Mouse (Mus musculus) T-helper 1 cell (primary cell): ENCODE results near the gene Fermt3.
"Not testable (repeated sequence)": the region's sequence is repeated elsewhere in the genome, so short reads cannot be mapped to it uniquely, and the experiment has no call there.

Source experiments
- in situ Hi-C: fragments of 300-600 bp; cut with MboI, MseI; formaldehyde crosslinking; loops from one replicate; pipeline ENCODE4 v1.15.1; 2025; ENCODE audit warnings: high pct_unique_total_duplicates

The Fermt3 gene

DNA sequence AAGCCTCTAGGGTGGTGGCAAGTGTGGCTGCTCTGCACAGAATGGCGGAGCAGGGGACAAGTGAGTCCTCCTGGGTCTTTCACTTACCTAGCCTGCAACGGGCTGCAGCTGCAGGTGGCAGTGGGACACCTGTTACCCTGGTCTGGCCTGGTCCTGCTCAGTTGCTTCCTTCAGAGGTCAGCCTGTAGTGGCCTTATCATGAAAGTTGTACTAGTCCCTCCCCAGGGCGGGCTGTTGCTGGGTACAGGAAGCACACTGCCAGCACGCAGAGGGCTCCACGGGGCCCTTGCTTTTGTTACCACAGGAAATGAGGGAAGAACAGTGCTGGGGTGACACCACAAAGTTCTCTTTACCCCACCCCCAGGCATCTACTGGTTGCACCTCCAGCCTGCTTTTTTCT lies at the start of gene Fermt3:
TSS of gene Fermt3 (minus strand) at position 279 of the 400 bp plus-strand sequence.
- in situ Hi-C loops = loop anchor here (5.0 kb wide), 1 partner anchor 42 kb away; the partner anchor contains the start of gene Plcb3

DNA sequence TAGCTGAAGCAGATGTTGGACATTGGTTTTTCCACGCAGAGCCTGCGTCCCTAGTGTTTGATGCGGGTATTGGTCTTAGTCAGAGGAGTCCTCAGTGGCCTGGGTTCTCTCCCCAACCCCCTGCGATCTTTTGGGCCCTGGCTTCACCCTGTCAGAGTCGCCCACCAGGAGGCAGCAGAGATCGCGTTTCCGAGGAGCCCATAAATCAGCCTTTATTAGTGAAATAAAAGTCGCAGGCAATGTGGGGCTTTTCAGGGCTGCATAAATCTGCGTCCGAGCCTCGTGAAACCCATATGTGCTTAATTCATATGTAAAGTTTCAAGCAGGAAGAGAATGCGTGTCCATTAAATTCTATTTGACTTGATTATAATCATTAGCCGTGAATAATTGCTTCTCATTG lies 48.9 kb upstream of the Fermt3 start:
- in situ Hi-C loops = loop anchor here (5.0 to 10.0 kb wide), 2 partner anchors 127 to 354 kb away; no protein-coding TSS in a partner anchor

DNA sequence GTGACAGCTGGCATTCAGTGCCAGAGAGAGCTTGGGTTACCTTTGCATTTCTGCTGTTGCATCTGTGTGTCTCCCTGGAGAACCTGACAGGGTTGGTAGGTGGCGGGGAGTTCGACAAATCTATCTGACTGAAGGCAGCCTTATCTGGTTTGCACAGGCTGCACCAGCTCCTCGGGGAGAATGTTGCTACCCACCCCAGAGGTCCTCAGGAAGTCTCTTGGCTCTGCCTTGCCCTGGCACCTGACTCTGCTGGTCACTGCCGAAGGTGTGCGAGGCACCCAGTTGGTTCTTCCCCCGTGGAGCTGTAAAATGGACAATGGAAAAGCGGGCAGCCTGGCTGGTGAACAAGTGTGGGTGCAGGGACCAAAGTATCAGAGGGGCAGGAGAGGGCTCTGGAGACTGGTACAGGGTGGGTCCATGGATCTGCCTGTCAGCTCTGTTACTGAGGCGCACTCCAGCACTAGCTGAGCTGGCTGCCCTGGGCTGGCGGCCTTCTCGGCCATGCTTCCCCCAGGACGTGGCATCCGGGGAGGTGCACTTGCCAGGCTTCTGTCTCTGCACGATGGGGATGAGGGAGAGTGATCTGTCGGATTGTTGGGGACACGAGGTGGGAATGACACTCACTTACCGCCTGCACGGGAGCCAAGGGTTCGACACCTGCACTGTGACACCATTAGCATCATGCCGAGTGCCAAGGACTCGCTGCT lies 48.2 kb upstream of the Fermt3 start:
- in situ Hi-C loops = loop anchor here (5.0 to 10.0 kb wide), 2 partner anchors 127 to 355 kb away; no protein-coding TSS in a partner anchor

DNA sequence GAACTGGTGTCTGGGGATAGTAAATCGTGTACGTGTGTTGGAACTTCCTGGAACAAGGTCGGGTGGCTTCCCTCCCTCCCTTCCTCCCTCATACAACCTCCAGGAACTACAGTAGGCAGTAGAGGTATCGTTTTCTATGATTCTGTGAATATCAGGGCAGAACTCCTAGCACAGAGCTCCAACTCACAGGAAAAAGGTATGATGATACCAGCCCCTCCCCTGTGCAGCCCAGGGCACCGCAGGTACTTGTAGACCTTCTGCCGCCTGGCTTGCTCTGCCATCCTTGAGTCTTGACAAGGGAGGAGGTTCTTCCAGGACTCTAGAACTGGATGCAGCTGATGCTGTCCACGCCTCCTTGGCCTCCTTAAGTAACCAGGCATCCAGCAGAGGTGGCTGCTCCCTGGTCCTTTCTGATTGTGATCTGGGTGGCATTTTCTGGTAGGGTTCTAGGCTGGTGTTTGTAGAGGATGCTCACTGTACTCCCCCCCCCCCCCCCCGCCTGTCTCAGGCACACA lies 47.6 kb upstream of the Fermt3 start:
- in situ Hi-C loops = loop anchor here (5.0 to 10.0 kb wide), 2 partner anchors 128 to 355 kb away; no protein-coding TSS in a partner anchor

DNA sequence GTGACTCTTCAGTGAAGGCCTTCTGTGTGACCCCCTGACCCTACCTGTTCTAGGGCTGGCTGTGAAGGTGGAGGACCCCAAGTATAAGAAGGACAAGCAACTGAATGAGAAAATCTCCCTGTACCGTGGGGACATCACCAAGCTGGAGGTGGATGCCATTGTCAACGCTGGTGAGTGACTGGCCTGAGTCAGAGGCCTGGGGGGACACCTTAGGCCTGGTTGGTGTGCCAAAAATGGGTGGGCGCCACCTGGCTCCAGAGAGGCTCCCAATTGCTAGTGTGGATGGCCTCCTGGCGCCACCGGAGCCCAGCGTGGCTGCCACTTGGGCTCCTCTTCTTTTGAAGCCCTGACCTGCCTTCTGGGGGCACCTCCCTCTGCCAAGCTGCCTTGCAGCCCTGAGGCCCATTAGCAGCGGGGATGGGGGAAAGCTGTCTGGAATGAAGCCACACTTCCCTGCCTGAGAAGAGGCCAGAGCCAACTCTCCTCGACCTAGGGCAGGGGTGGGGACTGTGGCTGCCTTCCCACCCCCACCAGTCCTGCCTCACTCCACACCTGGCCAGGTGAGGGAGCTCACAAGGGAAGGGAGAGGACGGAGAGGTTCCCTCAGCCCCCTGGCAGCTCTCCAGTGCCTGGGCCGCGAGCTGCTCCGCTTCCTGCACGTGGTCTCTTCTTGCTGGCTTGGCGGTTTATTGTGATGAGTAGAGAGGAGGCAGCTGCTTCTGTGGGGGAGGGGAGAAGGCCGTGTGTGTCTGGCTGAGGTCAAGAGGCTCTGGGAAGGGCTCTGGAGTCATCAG lies 47.0 kb upstream of the Fermt3 start:
- in situ Hi-C loops = loop anchor here (5.0 to 10.0 kb wide), 2 partner anchors 129 to 356 kb away; no protein-coding TSS in a partner anchor

DNA sequence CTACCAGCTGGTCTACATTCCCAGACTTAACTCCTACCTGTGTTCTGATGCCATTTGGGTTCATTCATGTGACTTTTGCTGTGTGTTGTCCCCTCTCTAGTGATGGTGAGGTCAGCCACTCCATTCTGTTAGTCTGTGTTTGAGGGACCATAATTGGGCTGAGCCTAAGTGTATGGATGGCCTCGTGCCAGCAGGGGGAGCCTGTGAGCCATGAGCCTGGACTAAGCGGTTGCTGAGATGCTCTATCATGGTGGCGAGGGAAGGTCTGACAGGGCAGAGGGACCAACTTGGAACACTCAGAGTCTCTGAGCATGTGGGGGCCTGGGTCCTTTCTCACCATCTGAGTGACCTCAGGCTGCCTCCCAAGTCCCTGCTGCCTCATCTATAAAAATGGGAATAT lies 45.3 kb upstream of the Fermt3 start:
- in situ Hi-C loops = loop anchor here (10.0 kb wide), 1 partner anchor 130 kb away; no protein-coding TSS in a partner anchor

DNA sequence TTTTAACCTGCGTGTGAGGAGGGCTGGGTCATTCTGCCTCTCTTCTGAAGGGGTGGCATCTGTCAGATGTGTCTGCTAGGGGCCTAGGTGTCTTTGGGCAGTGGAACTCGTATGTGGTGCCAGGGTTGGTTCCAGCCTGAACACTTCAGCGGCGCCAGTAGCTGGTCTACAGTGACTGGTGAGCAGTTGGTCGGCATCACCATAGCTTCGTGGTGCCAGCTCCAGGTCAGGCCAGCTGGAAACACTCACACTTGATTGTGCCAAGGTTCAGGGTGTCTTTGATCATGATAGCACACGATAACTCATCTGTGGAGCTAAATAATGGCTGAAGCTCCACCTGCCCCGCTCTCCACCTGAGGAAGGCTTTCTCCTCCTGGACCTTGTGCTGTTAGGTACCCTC lies 43.6 kb upstream of the Fermt3 start:
- in situ Hi-C loops = loop anchor here (10.0 kb wide), 1 partner anchor 132 kb away; no protein-coding TSS in a partner anchor

DNA sequence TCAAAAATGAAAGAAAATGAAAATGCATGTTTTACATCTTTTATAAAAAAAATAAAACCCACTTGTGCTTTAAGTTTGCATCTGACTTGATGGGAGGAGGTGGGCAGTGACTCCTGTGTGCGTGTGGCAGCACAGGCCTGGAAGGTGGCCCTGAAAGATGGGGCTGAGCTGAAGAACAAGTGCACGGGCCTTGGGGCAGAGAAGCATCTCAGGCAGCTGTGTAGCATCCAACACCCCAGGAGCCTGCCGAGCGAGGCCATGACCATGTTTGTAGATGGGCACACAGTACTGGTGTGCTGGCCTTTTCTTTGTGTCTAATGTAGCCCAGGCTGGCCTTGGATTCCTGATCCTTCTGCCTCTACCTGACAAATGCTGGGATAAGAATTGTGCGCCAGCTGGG lies 42.8 kb upstream of the Fermt3 start:
- in situ Hi-C loops = loop anchor here (10.0 kb wide), 1 partner anchor 133 kb away; no protein-coding TSS in a partner anchor

DNA sequence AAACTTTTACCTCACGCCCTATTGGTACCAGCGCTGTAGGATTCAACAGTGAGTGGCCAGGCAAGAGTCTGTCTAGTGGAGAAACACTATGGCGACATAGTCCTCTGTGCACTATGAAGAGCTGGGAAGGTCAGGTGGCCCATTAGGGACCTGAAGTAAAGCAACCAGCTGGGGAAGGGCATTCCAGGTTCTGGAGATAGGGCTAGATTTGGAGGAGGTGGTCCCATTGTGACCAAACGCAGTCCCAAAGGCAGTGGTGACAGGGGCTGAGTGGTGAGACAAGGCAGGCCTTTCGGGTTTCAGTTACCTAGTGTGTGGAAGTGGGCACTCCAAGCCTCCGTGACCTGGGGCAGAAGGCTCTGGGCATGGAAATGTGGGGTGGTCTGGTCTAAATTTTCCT lies 39.3 kb upstream of the Fermt3 start:
- in situ Hi-C loops = no loop called here

DNA sequence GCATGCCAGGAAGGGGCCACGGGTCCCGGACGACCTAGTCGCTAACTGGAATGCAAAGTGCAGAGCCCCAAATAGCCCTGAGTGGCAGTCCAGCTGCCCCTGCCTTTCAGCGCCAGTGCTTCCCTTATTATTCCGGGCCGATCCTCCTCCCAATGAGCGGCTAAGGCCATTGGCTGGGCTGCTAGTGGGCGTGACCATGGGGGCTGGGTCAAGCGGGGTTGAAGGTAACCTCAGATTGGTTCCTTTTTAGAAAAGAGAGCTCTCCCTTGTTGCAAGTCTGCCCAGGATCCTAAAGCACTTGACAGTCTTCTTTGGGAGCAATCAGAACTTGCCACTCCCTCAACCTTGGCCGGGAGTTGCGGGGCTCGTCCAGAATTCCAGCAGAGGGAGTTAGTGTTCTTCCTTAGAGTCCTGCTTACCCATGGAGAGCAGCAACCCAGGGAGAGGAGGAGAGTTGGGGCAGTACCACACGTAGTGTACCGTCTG lies 38.5 kb upstream of the Fermt3 start:
- in situ Hi-C loops = no loop called here

DNA sequence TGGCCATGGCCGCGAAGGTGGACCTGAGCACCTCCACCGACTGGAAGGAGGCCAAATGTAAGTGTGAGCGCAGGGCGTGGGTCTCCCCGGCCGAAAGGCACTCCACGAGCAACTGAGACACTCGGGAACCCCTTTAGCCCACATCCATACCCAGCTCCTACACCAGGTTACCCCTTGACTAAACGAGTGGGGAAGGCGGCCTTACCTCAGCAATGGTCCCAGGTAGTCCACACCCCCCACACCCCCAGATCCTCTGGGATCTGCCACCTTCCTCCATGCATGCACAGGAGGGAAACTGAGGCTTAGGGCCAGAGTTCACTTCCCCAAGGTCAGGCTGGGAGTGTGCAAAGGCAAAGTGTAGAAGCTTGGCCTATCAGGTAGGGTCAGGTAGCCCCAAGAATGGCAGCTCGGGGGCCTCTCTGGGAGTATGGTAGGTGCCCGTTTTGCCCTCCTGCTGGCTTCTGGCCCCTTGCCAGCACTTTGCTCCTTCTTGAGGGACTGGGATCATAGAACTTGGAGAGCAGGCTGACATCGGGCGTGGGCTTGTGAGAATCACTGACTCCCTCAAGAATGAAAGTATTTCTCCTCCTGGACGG lies 38.0 kb upstream of the Fermt3 start:
- in situ Hi-C loops = no loop called here

DNA sequence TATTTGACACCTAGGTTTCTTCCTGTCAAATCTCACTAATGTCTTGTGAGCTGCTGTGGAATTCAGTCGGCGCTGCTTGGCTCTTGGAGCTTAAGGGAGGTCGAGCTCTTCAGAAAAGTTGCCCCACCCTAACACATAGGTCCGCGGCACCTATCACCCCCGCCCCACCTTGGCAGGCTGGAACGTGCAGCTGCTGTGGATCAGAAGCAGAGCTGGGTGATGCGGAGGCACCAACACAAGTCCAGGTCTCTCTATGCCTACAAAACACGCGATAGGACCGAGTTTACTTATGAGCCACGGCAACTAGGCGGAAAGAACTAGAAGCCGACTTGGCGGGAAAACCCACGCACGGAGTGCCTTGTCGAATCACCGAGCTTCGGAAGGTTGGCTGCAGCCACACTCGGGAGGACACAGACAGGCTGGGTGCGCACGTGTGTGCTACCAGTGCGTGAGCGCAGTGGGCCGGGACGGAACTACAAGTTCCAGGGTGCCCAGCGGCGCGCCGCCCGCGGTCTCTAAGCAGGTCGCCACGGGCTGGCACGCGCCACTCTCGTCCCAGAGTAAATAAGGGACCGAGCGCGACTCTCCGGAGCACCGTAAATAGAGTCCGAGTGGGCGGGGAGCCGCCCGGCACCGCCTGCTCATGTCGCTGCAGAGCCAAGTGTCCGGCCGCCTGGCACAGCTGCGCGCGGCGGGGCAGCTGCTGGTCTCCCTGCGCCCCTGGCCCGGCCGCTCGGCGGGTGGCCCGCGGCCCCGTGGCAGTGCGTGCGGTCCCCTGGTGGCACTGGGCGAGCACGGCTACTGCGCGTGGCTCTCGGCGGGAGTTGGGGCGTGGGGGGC lies 37.2 kb upstream of the Fermt3 start, which contains the start of gene Macrod1:
TSS of gene Macrod1 (plus strand) at position 563 of the 840 bp plus-strand sequence.
- in situ Hi-C loops = no loop called here

DNA sequence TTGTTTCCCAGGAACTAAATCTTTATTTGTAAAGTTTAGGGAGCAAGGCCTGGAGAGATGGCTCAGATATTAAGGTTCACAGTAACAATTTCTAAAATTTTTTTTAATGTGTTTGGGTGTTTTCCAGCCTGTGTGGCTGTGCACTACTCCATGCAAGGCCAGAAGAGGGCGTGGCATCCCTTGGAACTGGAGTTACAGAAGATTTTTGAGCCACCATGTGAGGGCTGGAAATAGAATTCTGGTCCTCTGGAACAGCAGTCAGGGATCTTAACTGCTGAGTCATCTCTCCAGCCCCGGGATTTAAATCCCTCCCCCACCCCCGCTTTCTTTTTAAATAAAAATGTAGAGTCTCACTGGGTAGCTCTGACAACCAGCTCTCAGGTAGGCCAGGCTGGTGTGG lies 35.9 kb upstream of the Fermt3 start:
- in situ Hi-C loops = no loop called here

DNA sequence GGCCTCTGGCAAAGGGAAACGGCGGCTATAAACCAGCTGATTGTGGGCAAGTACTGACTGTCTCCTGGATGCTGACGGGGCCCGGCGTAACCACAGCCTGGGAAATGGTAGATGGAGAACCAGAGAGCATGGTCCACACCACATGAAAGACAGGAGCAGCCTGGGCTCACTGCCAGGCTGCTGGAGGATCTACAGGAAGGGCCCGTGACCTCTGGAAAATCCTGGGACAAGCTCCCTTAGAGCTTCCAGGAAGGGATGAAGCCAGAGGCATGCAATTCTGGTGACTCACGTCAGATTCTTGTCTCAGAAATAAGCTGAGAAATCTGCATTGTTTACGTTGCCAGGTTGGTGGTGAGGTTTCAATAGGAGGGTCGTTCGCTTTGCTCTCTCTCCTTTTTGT lies 35.5 kb upstream of the Fermt3 start:
- in situ Hi-C loops = no loop called here

DNA sequence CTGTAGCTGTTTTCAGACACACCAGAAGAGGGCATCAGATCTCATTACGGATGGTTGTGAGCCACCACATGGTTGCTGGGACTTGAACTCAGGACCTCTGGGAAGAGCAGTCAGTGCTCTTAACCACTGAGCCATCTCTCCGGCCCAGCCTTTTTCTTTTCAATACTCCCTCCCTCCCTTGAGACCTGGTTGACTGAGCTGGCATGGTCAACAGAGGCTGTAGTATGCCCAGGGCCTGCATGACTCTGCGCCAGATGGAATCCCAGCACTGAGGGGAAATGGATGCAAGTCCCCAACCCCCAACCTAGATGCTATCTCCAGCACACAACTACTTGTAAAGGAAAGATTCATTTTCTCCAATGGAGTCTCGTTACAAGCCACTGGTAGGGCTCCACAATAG lies 34.1 kb upstream of the Fermt3 start:
- in situ Hi-C loops = not testable (repeated sequence)

DNA sequence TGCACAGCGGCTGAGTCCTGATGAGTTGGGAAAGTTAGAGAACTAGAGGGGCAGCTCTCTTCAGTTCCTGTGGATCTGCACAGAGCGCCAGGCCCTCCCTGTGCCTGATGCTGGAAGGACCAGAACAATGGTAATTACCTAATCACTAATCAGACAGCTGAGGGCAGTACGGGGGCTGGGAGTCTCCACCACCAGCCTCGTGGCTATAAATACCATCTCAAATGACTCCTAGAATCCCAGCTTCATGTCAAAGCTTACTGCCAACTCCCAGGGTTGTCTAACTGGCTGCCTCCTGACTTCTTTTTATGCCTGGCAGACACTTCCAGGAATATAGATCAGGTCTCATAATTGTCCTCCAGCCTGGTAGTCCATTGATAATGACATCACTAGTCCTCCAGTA lies 25.4 kb upstream of the Fermt3 start:
- in situ Hi-C loops = loop anchor here (25.0 kb wide), 1 partner anchor 1693 kb away; the partner anchor contains the start of genes 1700092M07Rik, Stx5a and Wdr74

DNA sequence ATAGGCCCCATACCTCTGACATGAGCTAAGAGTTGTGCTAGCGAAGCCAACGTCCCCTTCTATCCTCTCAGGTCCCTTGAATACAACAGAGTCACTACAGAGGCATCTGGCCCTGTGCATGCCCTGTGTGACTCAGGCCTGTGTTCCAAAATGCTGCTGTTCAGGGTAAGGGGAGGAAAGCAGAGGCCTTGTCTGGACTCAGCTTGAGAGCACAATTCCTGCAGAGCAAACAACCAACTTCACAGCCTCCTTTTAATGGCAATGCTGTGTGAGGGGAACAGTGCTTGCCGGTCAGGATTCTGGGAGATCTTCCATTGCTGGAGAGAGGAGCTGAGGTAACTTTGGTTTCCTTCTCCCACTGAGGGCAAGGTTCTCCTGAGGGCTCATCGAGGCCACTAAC lies 25.0 kb upstream of the Fermt3 start:
- in situ Hi-C loops = loop anchor here (25.0 kb wide), 1 partner anchor 1693 kb away; the partner anchor contains the start of genes 1700092M07Rik, Stx5a and Wdr74

DNA sequence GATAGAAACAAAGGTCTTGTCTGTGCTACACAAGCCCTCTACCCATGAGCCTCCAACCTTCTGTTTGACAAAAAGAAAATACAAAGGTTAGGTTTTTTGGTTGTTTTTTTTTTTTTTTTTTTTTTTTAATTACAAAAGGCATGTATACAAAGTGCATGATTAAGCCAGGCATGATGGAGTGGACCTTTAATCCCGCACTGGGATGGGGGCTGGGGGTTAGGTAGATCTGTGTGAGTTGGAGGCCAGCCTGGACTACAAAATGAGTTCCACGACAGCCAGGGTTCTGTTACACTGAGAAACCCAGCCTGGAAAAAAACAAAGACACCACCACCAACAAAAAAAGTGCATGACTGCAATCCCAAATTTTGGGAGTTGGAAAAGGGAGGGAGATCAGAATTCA lies 21.9 kb upstream of the Fermt3 start:
- in situ Hi-C loops = loop anchor here (25.0 kb wide), 1 partner anchor 1696 kb away; the partner anchor contains the start of genes 1700092M07Rik, Stx5a and Wdr74

DNA sequence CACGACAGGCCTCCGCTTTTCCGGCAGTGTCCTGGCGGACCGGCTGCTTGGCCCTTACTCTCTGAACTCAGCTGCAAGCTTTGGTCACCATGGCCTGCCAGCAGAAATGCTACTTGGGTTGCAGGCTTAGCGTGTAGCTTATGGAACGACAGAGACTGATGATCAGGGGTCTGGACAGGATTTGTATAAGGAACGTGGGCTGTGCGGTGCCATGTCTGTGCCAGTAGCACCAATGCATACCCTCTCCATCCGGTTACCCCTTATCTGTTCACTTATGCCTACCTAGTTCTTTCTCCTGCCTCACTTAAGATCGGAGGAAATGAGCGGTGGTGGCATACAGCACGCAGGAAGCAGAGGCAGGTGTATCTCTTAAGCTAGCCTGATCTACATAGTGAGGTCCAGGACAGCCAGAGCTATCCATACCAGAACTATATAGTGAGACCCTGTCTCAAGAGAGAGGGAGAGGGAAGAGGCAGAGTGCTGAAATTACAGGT lies 21.4 kb upstream of the Fermt3 start:
- in situ Hi-C loops = loop anchor here (25.0 kb wide), 1 partner anchor 1697 kb away; the partner anchor contains the start of genes 1700092M07Rik, Stx5a and Wdr74
